Mouse (Mus musculus): Measurements from ENCODE around the gene Phldb1. TPM values are rescaled to one million over a fixed set of nuclear protein-coding genes. Genes with fewer than 3 reads are reported as not detected.
"Not testable (repeated sequence)": the region's sequence is repeated elsewhere in the genome, so short reads cannot be mapped to it uniquely, and the experiment has no call there.

Phldb1 gene
- 2.5 and 3.6 TPM in 2 replicates for total RNA-seq (2014; fragmentation: Nextera tagmentation)
- 1.0 and 3.1 TPM in 2 replicates for total RNA-seq (2017)

DNA sequence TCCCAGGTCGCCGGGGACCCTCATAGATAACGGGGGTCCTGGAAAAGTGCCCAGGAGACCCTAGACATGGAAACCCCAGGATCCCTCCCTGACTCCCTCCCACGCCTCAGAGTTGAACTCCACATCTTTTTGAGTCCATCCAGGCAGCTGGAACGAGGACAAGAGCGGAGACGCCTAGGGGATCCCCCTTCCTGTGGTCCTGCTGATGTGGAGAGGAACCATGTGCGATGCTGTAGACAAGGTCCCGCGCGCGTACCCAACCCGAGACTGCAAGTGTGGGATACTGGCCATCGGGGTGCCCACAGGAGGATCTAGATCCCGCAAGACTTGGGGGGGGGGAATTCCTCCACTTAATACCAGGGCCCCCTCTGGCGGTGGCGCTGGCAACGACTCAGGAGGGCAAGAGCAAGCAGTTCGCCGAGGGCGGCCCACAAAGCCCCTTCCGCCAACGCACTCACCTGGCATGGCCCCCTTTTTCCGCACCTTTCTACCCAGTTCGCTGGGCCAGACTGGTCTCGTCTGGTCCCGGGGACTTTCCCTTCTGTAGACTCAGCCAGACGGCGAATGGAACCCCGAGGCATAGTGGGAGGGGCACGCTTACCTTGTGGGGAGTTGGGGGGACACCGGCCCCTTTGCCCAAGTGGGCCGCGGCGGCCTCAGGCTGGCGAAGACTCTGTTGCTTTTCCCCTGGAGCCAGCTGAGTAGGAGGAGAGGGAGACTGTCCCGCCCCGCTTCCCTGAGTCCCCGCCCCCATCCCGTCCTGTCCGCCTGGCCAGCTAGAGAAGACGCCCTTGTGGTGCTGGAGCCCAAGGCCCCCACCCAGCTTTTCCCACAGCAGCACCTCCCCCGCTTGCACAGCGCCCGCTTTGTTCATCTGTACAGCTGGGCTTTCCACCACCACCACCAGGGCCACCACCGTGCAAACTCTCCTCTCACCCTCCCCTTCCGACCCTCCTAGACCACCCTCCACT is at the start of gene Phldb1:
Gene Phldb1 (minus strand): TSS at position 675 of the 971 bp plus-strand sequence.
- ATAC-seq (replicated peaks; ENCODE audit: poor library complexity, severe bottlenecking) = peak; percentile 56

DNA sequence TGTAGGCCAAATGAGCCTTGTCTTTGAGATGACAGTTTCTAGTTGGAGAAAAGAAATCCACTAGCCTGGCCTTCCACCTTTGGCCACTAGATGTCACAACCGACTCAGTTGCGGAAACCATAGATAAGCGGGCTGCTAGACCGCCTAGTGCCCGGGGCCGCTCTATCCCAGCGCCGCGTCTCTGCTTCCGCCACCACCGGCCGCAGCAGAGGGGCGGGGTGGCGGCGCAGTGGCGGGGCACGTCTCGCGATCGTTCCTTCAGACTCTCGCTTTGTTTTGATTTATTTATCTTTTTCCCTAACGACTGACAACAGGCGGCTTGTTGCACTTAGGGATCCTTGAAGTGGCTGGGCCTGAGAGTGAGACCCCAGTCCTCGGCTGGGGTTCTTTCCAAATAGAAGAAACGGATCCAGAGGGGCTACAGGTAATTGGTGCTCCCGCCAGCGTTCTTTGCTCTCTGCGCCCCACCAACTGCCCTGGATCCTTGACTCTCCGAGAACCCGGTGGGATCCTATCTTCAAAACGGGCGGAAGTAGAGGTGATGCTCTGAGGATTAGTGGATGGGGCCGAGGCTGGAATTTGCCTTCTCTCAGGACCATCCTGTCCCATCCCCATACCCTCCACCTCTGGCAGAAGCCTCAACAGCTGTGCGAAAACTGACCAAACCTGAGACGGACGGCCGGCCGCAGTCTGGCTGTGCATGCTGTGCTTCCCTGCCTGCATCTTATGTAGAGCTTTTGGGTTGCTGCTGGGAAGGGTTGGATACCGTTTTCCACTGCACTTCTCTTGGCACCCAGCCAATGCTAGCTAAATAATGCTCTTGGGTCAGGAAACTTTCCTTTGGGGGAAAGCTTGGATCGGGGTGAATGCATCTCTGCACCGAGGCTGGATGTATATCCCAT is 38.0 kb upstream of the Phldb1 start:
- ATAC-seq (replicated peaks; ENCODE audit: poor library complexity, severe bottlenecking) = peak; percentile 99

DNA sequence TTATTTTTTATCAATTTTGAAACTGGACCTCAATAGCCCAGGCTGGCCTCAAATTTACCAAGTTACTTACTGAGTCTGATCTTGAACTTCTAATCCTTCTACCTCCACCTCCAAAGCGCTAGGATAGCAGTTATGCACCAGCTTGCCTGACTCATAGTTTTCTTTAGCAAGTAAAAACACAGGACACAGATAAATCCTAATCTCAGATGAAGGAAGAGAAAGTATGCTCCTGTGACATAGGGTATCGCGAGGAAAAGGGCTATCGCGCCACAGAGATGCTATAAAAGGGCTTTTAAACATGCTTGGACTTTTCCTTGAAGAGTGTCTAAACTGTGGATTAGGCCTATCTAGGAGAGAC is 37.4 kb upstream of the Phldb1 start:
- ATAC-seq (replicated peaks; ENCODE audit: poor library complexity, severe bottlenecking) = no peak

DNA sequence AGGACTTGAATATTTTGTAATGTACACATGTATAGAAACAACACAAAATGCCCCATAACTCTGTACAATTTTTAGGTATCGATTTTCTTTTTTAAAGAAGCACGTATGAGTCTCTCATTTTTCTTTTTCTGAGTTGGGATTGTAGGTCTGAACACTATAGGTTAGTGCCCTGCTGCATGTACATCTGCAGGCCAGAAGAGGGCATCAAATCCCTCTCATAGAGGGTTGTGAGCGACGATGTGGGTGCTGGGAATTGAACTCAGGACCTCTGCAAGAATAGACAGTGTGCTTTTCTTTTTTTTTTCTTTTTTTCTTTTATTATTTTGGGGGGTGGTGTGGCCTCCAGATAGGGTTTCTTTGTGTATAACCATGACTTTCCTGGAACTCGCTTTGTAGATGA is 36.4 kb upstream of the Phldb1 start:
- no peak for ATAC-seq (replicated peaks; ENCODE audit: poor library complexity, severe bottlenecking)

DNA sequence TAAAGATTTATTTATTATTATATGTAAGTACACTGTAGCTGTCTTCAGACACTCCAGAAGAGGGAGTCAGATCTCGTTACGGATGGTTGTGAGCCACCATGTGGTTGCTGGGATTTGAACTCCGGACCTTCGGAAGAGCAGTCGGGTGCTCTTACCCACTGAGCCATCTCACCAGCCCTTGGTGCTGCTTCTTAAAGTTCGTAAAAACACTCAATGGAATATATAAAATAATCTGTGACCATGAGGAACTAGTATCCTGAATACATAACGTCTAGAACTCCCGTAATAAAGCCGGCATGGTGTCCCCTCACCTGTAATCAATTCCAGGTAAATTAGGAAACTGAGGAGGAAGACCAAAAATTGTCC is 33.0 kb upstream of the Phldb1 start:
- not testable (repeated sequence) for ATAC-seq (replicated peaks; ENCODE audit: poor library complexity, severe bottlenecking)

DNA sequence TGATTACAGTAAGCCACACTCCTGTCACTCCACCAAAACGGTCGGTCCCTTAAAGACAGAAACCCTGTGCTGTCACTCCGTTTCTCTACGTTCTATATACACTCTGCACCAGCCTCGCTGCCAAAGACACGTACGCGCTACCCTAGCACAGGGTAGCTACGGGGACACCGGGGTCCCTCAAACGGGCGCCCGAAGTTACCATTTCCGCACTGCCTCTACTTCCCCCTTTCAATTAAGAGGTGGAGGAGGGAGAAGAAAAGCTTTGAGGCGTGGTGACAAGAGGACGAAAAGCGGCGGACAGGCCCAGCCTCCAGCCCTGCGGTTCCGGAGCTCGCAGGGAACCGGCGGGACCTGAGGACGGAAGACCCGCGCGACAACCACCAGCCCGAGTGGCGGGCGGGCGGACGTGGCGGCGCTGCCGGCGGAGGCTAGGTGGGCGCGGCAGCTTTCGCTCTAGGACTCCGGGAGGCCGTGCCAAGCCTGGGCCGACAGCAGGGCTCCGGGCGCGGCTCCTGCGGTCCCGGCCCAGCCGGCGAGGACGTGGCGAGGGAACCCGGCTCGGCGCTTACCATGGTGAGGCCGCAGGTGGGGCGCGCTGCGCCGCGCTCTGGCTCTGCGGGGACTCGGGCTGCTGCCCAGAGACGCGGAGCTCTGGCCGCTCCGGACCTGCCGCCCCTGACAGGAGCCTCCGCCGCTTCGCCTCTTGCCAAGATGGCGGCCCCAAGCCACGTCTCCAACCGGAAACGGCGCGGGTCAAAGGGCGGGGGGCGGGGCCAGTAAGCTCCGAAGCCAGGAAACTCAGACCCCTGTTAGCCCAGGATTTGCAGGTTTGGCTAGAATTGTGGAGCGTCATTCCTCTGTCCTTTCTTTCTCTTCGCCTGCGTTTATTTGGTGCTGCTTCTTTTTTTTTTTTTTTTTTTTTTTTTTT is 32.4 kb upstream of the Phldb1 start, which contains the start of the genes Arcn1 and Ift46:
Gene Arcn1 (minus strand): TSS at position 745 of the 928 bp plus-strand sequence.
Gene Ift46 (plus strand): TSS at position 808 of the 928 bp plus-strand sequence.
- ATAC-seq (replicated peaks; ENCODE audit: poor library complexity, severe bottlenecking) = peak; percentile 92

DNA sequence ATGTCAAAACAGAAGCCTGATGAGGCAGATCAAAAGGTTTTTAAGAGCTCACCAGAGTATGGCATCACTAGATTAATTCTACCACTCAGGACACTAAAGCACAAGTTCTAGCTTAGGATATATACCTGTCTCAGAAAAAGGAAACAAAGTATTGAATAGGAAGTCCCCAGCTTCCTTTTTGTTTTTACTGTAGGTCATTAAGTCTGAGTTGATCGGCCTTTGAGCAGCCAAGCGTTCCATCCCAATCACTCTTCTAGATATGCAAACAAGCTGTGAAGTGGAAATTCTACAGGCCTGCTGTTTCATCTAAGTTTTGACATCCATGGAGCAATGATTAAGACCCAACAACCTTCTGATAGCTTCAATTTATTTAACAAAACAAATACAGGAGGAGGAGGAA is 25.9 kb upstream of the Phldb1 start:
- ATAC-seq (replicated peaks; ENCODE audit: poor library complexity, severe bottlenecking) = no peak

DNA sequence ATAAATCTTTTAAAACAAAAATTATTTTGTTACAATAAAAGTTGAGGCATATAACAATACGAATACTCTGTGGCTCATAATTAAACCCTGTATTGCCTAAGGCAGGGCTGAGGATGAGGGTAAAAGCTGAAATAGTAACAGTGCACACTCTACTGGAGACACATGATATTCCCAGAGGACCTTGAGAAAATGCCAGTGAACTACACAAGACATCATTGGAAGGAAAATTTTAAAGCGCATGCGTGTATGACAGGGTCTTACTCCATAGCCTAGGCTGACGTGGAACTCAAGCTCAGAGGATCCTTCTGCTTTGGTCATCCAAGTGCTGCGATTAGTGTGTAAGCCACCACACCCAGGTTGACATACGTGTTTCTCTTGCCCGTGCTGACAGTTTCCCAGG is 13.5 kb upstream of the Phldb1 start:
- ATAC-seq (replicated peaks; ENCODE audit: poor library complexity, severe bottlenecking) = no peak

DNA sequence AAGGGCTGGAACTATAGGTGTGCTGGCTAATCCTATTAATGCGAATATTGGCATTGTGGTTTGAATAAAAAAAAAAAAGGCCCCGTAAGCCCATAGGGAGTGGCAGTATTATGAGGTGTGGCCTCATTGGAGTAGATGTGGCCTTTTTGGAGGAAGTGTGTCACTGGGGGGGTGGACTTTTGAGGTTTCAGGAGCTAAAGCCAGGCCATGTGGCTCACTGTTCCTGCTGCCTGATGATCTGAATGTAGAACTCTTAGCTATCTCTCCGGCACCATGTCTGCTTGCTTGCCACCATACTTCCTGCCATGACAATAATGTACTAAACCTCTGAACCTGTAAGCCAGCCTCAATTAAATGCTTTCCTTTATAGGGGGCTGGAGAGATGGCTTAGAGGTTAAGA is 12.3 kb upstream of the Phldb1 start:
- ATAC-seq (replicated peaks; ENCODE audit: poor library complexity, severe bottlenecking) = no peak

DNA sequence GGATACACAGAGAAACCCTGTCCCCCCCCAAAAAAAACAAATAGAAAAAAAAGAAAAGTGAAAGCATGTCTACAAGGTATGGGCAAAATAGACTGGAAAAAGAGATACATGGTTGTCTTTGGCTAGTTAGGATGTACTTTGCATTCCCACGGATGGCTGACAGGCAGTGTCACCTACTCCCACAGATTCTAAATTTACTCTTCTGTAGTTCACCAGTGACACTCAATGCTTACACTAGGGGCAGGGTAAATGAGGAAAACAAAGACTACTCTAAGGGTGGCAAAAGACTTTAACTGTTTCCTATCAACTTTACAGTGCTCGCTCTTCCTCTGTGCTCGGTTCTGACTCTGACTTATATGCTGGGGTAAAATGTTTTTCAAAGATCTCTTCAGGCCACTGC is 11.7 kb upstream of the Phldb1 start:
- no peak for ATAC-seq (replicated peaks; ENCODE audit: poor library complexity, severe bottlenecking)

DNA sequence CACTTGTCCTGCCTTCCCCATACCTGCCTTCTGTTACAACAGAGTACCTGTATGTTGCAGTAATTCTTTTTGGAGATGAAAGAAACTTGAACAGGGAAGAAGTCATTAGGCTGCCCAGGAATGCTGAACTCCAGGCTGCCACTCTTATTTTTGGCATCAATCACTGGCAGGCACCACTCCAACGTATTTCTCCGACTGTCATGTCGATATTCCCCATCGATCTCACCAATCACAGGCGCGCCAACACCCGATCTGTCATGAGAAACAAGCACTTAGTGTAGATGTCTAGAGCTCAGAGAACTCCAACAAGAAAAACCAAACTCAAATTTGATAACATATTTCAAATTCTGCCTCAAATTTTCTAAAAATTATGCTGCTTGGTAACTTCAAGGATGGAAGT is 10.4 kb upstream of the Phldb1 start:
- ATAC-seq (replicated peaks; ENCODE audit: poor library complexity, severe bottlenecking) = no peak

DNA sequence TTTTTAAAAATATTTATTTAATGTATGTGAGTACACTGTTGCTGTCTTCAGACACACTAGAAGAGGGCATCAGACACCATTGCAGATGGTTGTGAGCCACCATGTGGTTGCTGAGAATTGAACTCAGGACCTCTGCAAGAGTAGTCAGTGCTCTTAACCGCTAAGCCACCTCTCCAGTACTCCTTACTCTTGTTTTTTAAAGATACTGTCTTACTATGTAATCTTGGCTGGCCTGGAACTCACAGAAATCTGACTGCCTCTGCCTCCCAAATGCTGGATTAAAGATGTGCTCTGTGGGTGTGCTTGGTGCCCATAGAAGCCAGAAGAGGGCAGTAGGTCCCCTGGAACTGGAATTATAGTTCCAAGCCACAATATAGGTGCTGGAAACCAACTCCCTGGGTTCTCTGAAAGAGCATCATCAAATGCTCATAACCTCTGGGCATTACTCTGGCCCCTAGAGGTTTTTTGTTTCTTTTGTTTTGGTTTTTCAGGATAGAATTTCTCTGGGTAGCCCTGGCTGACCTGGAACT is 5.7 kb upstream of the Phldb1 start:
- no peak for ATAC-seq (replicated peaks; ENCODE audit: poor library complexity, severe bottlenecking)

DNA sequence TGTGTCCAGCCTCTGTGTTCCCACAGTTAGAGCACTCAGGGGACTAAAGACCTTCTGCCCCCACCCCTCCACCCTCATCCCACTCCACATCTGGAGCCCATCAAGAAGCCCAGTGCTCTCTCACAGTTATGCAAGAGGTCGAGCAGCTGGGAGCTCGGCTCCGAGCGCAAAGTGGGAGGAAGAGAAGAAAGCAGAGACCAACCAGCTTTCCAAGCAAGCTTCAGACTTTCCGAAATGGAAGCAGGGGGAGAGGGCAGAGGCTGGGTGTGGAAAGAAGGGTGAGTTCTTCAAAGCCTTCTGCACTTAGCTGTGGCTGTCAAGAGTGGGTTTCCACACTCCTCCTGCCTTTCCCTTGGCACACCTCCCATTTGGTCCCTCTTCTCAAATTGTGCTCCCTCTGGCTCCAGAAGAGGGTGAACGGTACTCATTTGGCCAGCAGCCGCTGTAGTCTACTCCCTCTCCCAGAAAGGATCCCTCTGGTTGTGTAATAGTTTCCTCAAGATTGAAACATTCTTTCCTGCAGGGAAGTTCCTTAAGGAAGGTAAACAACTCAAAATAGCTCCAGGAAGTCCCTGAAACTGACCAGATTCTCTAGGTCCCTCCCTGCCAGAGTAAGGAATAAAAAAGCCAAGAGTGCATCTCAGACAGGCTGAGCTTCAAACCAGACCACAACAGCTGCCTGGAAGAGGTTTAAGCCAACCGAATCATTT is 2.4 kb upstream of the Phldb1 start:
- no peak for ATAC-seq (replicated peaks; ENCODE audit: poor library complexity, severe bottlenecking)

DNA sequence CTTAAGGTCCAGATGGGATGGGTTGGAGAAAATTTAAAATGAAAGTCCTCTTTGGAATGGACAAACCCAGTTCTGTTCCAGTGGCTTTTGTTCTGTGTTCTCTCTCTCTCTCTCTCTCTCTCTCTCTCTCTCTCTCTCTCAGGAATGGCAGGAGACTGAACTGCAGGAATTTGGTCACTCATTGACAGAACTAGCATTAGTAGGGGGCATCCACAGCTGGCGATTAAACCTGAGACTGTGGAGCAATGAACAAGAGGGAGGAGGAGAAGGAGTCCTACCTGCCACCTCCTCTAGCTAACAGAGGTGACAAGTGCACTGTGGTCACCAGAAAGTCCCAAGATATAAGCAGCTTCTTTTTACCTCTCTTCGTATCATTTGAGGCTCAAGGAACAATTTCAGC is 1.3 kb upstream of the Phldb1 start:
- no peak for ATAC-seq (replicated peaks; ENCODE audit: poor library complexity, severe bottlenecking)

DNA sequence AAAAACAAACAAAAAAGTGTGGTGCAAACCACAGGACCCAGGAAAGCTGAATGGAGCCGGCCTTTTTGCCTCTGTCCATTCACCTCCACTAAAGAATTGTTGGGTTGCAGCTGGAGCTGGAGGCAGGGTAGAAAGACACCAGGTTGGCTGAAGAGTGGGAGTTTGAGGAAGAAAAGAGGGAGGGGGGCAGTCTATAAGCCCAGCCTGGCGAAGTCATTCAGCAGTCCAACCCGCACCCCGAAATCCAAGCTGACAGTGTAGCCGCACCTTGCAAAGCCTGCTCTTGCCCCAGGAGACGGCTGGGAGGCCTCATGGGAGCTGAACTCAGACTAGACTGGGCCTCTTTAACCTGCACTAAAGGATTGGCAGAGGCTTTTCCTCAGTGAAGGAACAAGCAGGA is 888 bp upstream of the Phldb1 start:
- ATAC-seq (replicated peaks; ENCODE audit: poor library complexity, severe bottlenecking) = no peak

DNA sequence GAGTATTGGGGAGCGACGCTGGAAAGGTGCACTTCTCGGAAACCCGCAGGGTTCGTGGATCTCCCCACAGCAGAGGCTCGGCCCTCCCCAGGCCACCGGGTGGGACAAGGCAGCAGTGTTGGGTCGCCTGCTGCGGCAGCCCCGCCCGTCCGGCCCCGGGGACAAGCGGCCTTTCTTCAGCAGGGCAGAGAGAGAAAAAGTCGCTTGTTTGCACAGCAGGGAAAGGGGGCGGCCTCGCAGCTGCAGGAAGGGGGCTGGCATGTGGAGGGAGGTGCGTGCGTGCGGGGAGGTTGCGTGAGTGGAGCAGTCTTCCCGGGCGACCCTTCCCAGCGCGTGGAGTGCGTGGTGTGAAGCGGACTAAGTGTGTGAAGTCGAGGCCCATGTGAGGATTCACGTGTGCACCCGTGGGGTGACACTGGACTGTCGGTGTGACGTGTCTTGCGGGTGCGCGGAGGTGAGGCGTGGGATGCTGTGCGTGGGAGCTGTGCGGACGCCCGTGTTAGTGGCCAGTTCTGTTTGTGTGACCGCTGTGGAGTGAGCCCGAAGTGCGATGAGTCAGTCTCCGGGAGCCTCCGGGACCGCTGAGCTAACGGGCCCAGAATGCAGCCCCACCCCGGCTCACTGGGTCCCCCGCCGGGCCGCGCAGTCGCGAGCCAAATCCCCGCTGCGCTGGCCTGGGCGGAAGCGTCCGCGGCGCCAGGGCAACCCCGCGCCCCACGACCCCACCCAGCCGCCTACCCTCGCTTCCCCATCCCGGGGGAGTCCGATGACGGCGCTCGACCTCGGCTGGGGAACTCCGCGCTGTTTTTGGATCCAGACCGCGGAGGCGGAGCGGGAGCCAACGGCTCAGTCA is 1.1 kb downstream of the Phldb1 start:
- peak; percentile 68 for ATAC-seq (replicated peaks; ENCODE audit: poor library complexity, severe bottlenecking)

DNA sequence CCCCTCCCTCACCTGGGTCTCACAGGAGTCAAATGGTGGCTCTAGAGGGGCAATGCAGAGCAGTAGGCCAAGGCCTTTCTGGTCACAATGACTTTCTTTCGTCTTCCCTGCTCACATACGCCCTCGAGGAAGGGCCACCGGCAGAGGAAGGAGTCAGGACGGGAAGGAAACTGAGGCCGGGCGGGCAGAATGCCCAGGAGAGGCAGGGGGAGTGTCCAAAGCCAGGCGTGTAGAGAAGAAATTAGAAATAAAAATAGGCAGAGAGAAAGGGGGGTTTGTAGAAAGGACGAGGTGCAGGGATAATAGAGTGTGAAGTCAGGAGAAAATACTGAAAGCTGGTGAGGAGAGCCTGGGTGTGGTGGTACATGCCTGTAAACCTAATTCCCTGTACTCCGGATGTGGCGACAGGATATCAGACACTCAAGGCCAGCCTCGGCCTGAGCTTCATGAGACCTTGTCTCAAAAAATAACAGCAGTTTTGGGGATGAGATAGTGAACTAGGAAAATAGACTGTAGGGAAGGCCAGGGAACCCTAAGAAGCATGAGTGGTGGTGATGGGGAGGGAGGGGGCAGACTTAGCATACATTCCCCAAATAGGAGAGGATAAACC is 2.0 kb downstream of the Phldb1 start:
- ATAC-seq (replicated peaks; ENCODE audit: poor library complexity, severe bottlenecking) = no peak

DNA sequence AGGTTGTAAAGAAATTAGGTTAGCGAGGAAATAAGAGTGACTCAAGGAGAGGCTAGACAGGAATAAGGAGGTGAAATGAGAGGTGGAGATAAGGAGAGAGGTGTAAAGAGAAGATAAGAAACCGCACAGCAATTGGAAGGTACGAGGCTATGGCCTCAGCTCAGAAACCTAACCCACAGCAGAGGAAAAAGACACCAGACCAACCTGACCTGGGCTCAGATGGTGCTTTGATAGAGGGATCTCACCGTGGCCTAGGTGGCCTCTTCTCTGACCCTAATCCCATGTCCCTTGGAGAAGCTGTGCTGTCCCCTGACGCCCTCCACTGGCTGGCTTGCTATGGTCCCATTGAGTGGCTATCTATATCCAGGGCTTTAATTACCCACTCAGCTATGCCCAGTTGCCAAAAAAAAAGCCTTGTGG is 2.9 kb downstream of the Phldb1 start:
- no peak for ATAC-seq (replicated peaks; ENCODE audit: poor library complexity, severe bottlenecking)

Data from granulocyte monocyte progenitor cell, adult 5-6 weeks (primary cell).